Mouse (Mus musculus): ENCODE data around the gene Dll3.

Gene Dll3

DNA sequence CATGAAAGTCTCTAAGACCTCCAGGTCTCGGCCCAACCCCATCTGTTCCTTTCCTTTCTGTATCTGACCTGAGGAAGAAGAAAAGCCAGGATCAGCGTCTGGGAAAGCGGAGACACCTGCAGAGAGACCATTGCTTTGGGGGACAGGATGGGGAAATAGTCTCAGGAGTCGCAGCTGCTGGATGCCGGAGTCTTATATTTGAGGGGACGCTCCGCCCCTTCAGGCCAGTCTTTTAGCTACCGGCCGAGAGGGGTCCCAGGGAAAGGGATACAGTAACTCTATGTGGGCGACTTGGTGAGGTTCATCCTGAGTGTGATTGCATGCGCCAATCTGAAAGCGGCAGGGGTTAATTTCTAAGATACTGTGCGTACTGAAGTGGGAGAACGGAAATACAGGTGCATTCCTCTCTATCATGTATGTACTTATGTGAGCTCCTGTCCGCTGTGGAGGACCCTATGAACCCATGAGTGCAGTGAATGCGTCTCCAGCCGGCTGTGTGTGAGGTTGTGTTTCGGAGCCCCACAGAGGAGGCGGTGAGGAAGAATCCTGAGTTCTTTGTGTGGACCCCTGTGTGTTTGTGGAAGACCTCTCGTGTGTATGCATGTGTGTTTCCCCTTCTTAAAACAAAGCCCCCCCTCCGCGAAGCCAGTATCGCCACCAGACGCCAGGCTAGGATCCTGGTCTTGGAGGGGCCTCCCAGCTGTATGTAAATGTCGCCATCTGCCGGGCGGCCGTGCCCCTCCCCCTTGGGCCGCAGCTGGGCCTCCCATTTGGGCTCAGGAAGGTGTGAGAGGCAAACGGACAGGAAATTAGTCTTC is at the start of gene Dll3:
Dll3 (minus strand) TSS at position 623 of the 818 bp plus-strand sequence.
- peak; percentile 68 for DNase-seq (ENCODE audit: low read depth, low spot score)

DNA sequence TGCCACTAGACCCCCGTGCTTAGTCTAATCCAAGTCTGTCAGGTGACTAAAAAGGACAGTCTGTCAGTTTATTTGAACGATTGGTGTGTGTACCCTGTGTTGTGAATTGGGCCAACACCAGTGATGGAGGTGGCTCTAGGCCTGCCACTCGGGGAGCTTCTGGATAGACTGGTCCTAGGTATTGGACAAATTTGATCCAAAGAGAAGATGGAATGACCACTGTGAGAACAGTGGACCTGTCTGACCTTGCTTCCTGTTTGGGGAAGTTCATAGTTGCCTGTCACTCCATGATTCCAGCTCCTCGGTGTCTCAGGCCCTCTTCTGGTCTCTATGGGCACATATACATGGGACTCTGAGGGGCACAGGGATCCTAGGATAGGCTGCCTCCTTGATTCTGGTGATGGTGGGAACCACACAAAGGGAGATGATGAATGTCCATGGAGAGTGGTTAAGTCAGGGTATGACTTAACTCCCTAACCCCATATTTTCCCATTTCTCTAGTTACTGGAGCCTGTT is 49.7 kb upstream of the Dll3 start:
- DNase-seq (ENCODE audit: low read depth, low spot score): peak; percentile 60

DNA sequence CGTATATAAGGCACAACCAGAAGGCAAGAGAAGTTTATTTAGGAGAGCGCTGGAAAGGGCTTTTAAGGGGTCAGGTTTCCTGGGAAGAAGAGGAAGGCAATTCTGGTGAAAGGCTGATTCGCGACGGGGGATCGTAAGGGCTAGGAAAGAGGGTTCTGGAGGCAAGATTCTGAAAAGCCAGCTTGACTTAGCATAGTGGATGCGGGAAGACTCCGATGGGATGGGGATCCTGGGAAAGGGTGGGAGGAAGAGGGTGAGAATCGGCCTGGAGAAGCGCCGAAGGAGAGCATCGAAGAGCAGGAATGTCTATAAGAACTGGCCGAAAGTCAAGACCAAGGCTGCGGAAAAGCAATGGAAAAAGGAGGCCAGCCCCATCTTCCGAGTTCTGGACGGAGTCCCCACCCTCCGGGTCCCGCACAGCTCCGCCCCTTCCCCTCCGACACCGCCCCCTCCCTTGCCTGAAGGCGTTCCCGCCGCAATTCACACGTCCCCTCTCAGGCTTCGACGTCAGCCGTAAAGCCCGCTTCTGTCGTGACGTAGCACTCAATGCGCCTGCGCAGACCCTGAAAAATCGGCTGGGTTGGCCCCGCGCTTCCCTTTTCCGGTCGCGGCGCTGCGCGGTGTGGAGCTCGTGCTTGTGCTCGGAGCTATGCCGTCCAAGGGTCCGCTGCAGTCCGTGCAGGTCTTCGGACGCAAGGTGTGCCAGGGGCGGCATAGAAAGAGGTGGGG is 48.3 kb upstream of the Dll3 start, which contains the start of gene Rps16:
Rps16 (plus strand) TSS at position 498 of the 729 bp plus-strand sequence.
- DNase-seq (ENCODE audit: low read depth, low spot score): peak; percentile 98

DNA sequence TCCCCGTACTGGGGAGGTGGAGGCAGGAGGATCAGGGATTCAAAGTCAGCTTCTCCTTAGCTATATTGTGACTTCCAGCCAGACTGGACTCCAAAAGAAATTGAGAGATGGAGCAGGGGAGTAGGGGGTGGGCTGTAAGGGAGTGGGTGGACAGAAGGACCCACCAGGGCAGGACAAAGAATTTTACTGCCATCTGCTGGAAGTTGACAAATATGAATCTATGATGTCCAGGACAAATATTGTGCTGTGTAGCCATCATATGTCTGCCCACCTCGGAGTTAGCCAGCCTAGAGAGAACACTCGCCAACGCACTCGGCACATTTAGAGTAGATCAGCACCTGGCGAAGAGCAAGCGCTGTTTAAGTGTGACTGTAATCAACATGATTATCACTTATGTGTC is 46.6 kb upstream of the Dll3 start:
- no peak for DNase-seq (ENCODE audit: low read depth, low spot score)

DNA sequence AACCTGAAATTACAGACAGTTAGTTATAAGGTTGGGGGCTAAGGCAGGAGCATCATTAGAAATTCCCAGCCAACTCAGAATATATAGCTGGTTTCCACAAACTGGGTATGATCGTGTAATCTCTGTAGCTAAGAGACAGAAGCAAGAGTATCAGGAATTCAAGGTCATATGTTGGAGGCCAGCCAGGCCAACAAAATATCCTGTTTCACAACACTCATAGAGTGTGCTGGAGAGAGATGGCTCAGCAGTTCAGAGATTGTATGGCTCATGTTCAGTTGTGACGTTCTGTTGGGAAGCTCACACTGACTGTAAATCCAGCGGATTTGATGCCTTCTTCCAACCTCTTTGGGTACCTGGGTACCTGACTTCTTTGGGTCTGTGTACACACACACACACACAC is 45.7 kb upstream of the Dll3 start:
- no peak for DNase-seq (ENCODE audit: low read depth, low spot score)

DNA sequence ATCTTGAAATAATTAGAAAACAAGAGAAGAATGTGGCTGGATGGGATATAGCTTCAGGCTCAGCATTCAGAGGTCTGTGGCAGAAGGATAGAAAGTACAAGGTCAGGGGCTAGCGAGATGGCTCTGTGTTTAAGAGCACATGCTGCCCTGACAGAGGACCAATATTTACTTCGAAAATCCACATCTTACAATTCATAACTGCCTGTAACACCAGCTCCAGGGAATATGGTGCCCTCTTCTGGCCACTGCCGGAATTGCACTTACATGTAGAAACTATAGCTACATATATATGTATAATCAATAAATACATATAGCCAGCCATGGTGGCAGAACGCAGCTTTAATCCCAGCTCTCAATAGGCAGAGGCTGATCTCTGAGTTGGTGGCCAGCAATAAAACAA is 42.6 kb upstream of the Dll3 start:
- peak; percentile 69 for DNase-seq (ENCODE audit: low read depth, low spot score)

DNA sequence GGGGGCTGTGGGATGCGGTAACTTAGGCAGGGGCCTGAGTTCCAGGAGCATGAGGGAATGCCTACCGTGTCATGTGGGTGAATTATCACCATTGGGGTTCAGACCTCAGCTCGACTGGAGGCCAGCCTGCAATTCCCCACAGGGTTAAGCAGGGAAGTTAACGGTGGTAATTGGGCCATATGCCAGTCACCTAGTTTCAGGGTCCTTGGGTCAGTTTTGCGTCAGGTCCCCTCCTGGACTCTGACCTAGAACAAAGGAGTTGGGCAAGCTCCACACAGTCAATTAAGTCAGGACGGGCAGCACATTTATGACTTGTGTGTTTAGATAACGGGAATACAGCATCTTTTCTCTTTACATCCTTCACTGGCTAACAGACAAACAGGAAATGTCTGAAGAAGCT is 39.3 kb upstream of the Dll3 start:
- DNase-seq (ENCODE audit: low read depth, low spot score): no peak

DNA sequence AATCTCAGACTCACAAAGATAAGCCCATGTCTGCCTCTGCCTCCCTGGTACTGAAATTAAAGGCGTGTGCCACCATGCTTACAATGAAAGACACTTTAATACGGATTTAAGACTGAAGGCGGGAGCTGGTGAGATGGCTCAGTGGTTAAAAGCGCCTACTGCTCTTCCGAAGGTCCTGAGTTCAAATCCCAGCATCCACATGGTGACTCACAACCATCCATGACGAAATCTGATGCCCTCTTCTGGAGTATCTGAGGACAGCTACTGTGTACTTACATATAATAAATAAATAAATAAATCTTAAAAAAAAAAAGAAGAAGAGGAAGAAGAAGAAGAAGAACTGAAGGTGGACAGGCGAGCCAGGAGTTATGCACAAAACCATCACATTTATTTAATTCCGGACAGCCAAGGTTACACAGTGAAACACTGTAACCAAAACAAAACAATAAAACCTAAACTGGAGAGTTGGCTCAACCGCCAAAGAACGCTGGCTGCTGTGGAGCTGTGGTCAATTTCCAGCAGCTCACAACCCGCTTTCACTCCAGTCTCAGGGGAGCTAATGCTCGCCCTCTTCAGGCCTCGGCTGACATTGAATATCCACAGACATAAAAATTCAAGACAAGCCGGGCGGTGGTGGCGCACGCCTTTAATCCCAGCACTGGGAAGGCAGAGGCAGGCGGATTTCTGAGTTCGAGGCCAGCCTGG is 37.3 kb upstream of the Dll3 start:
- peak; percentile 91 for DNase-seq (ENCODE audit: low read depth, low spot score)

DNA sequence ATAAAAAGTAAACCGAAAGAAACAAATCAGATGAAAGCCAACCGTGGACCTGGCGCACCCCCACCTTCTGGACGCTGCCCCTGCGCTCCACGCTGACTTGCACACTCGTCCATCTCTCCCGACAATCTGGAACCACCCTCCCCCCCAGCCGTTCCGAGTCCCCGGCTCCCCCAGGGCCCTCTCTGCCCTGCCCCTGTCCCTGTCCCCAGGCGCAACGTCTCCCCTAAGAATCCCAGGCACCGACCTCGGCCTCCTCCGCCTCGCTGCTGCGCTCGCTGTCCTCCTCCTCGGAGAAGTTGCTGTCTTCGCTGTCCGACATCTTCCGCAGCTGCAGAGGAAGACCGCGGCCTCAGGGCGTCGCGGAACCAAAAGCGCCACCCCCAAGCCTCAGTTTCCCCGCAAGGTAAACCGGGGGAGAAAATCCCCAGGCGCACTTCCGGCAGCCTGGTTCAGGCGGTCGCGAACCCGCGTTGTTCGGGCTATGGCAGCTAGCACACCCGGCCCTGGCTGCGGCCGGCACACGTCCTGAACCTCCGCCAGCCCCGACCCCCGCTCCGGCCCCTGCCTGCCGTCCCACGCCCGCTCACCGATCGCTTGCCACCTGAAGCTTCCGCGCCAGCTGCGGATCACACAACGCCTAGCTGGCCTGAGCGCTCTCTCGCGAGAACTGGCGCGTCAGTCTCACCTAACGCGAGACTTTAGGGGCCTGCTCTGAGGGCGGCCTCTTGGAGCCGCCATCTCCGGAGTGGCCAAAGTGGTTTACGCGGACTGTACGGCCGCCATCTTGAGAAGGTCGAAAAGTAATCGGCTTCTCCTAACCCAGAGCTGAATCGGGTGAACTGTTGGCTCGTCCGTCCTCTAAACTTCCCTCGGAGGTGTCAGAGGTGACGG is 36.3 kb upstream of the Dll3 start, which contains the start of gene Supt5:
Supt5 (minus strand) TSS at position 639 of the 891 bp plus-strand sequence.
- peak; percentile 100 for DNase-seq (ENCODE audit: low read depth, low spot score)

DNA sequence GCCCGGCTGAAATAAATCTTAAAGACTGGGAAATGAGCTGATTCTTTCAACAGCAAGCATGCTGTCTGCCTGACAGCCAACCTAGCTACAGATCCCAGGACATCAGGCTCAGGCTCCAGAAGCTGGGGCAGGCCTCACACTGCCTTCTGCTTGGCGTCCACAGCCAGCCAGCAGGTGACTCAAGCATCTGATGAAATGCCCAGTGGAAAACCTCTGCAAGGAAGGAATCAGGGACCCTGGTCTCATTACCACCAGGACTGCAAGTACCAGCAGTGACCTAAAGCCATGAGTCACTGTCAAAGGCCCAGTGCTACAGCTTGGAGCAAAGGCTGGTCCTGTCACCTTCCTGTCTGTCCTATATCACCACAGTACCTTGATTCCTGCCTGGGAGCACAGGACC is 33.4 kb upstream of the Dll3 start:
- DNase-seq (ENCODE audit: low read depth, low spot score): no peak

DNA sequence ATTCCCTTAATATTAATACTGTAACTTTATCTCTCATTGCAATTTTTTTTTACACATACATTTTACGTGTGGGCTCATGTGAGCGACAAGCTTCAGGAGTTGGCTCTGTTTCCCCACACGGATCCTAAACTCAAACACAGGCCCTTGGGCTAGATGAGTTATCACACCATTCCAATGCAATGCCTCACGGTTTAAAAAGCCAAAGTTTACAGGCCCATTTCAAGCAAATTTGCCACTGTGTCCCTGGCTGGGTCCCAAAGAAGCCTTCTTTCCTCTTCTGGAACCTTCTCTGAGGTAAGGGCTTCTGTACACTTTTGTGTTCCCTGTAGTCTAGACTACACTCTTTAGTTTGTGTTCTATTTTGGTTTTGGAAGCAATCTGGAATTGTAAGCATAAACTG is 32.5 kb upstream of the Dll3 start:
- no peak for DNase-seq (ENCODE audit: low read depth, low spot score)

DNA sequence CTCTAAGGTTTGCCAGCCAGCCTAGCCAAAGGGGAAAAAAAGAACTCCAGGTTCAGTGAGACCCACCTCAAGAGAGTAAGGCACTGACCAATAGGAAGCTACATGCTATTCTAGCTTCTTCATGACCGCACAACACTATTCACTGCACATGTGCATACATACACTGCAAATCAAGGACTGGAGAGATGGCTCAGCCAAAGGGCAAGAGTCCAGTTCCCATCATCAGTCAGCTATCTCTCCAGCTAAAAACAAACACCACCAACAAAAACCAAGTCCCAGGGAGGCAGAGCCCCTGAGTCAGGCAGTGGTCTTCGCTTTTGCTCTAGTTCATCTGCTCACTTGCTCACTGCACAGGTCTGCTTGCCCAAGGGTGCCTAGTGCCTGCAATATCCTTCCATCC is 26.2 kb upstream of the Dll3 start:
- DNase-seq (ENCODE audit: low read depth, low spot score): no peak

DNA sequence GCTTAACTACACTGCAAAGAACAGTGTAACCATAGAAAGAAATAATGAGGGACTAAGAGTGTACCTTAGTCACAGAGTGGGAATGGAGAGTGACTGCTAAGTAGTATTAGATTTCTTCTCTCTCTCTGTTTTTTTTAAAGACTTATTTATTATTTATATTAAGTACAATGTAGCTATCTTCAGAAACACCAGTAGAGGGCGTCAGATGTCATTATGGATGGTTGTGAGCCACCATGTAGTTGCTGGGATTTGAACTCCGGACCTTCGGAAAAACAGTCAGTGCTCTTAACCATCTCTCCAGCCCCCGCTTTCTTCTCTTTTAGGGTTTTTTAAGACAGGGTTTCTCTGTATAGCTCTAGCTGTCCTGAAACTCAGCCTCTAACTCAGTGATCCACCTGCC is 24.4 kb upstream of the Dll3 start:
- no peak for DNase-seq (ENCODE audit: low read depth, low spot score)

DNA sequence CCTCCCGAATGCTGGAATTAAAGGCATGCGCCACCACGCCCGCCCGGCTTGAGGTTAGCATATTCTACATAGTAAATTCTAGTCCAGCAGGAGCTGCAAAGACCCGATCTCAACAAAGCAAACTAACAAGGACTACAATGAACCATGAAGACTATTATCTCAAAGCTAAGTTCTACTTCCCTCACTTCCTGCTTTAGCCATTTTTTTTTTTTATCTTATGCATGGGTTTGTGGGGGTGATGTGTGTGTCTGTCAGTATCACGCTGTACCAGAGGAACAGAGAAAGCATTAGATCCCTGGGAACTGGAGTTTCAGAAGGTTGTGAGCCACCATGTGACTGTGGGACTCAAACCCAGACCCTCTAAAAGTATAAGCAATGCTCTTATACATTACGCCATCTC is 23.3 kb upstream of the Dll3 start:
- DNase-seq (ENCODE audit: low read depth, low spot score): peak; percentile 47

DNA sequence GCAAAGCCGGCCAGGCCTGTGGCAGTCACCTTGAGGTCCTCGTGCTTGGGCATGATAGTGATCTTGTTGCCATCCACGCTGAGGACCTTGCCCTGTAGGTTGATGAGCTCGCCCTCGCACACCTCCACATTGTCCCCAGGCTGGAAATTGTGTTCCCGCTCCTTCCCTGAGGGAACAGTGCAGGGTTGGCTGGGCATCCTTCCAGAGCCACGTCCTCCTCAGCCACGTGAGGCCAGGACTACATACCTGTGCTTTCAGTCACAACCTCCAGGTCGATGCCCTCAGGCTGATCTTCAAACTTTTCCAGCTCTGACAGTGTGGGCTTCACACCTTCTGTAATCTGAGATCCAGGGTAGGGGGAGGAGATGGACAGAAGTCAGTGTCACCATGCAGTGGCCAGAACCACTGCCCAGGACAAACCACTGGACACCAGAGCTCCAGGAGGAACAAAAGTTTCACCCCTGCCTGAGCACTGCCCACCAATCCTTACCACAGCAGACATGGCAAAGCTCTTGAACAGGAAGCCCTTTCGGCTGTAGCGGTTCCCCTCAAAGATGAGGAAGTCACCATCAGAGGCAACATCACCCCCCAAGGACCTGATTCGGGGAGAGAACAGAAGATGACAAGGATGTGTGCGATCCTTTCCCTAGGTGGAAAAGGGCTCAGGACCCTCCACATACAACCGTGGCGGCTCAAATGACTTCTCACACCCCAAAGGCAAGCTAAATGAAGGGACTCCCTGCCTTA is 20.1 kb upstream of the Dll3 start:
- no peak for DNase-seq (ENCODE audit: low read depth, low spot score)

DNA sequence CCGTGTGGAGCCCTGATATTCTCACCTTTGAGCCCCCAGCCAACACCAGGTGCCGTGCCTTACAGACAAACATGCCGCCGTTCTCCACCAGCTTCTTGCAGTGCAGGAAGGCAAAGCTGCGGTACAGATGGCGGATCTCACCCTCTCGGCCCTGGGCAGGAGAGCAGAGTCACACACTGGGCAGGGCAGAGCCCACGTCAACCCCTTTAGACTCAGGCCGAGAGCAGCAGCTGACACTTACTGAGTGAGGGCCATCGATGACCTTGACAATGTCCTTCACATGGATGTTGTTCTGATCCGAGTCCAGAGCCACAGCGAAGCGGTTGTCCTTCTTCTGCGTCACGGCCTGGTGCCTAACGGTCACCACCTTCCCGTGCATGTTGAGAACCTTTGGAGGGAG is 16.7 kb upstream of the Dll3 start:
- DNase-seq (ENCODE audit: low read depth, low spot score): no peak

DNA sequence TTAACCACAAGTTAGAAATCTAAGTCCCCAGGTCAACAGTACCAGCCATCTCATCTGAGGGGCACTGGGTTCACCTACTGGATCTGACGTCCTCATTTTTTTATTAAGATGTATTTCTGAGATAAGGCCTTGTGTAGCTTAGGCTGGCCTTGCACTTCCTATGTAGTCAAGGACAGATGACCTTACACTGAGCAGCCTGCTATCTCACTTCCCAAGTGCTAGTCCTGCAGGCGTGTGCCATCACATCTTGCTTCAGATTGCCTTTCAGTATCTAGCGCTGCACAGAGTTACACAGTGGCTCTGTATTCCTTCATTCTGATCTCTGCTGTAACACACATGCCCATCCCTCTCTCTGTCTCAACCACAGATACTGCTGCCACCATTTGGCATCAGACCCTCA is 16.0 kb upstream of the Dll3 start:
- DNase-seq (ENCODE audit: low read depth, low spot score): no peak

DNA sequence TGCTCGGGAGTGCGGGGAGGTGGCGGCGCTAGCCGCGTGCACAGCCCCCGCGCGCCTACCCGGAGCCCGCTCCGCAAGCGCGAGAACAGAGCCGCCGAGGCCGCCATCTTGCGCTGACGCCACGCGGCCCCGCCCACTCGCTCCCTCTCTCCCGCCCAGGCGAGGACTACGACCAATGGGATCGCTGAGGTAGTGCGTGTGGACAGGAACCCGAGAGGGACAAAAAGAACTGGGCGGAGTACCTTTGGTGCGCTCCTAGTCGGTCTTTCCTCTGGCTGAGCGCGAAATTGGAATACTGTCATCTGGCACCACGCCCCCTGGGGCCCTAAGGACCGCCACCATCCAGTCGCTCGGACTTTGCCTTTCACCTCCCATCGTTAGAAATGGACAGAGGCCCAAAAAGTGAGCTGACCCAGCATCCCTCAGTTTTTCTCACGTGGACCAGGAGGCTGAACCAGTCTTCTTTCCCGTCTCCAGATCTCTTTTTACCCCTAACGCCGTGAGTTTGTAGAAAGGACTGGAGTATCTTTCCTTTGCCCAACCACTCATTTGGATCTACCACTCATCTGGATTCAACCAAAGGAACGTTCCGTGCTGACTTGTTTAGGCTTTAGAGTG is 10.0 kb upstream of the Dll3 start, which contains the start of gene Timm50:
Timm50 (minus strand) TSS at position 147 of the 618 bp plus-strand sequence.
- DNase-seq (ENCODE audit: low read depth, low spot score): peak; percentile 99

DNA sequence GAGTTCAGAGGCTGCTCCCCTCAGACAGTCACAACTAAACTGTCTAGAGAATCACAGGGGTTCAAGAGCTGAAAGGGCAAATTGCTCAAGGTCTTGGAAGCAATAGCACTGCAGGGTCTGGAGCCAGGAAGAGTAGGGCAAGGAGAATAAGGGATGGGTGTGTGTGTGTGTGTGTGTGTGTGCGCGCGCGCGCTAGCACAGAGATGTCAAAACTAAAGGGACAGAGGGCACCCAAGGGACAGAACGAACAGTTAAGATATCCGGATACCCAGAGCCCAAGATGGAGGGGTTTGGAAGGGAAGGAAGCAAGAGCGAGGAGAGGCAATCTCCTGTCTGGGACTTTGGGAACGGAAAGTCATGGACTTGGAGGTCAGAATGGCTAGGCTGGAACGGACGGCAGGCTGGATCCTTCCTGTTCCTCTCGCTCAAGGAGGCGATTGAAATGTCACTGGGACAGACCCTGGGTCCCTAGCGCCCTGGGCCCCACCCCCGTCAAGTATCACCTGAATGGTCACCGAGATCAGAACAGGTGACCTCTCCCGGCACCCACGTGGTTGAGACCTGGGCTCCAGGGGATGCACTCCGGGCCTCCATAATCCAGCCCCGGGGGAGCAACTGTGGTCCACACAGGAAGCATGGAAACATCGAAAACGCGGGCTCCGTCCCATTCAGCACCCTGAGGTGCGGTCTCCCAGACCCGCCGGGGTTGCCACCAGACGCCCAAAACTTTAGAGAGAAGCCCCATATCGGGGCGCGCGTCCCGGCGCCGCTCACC is 9.3 kb upstream of the Dll3 start:
- DNase-seq (ENCODE audit: low read depth, low spot score): peak; percentile 63
